Mouse (Mus musculus) myocyte (in vitro differentiated cells): ENCODE results near the gene Gm29866. TPM values are rescaled to one million over a fixed set of nuclear protein-coding genes. Genes with fewer than 3 reads are reported as not detected.
"Not testable (repeated sequence)": the region's sequence is repeated elsewhere in the genome, so short reads cannot be mapped to it uniquely, and the experiment has no call there.

Experiments
- H3K27me3 ChIP-seq: one replicate; pipeline ENCODE4 v1.6.1; 2011; ENCODE audit not compliant: control insufficient read depth, insufficient read depth, insufficient read length
- H3K36me3 ChIP-seq: one replicate; pipeline ENCODE4 v1.6.1; 2011; ENCODE audit not compliant: control insufficient read depth, insufficient read depth
- H3K4me2 ChIP-seq: one replicate; pipeline ENCODE4 v1.6.1; 2011; ENCODE audit warnings: low read depth, control low read depth
- H3K4me3 ChIP-seq: one replicate; pipeline ENCODE4 v1.5.1; 2011; ENCODE audit warnings: mild to moderate bottlenecking, control low read depth, moderate library complexity
- H3K79me2 ChIP-seq: one replicate; pipeline ENCODE4 v1.6.1; 2011; ENCODE audit not compliant: control insufficient read depth, insufficient read depth
- H3ac ChIP-seq: one replicate; pipeline ENCODE4 v1.6.1; 2011; ENCODE audit not compliant: control insufficient read depth, insufficient read length
- polyA plus RNA-seq: library from polyadenylated mRNA; unstranded; fragments of >200 nt; fragmentation: generic; extraction: Trizol; gene quantifications from one replicate; pipeline ENCODE4 v1.2.1, GENCODE M21; 2012; ENCODE audit warnings: missing spikeins

The Gm29866 gene
- not detected for polyA plus RNA-seq

DNA sequence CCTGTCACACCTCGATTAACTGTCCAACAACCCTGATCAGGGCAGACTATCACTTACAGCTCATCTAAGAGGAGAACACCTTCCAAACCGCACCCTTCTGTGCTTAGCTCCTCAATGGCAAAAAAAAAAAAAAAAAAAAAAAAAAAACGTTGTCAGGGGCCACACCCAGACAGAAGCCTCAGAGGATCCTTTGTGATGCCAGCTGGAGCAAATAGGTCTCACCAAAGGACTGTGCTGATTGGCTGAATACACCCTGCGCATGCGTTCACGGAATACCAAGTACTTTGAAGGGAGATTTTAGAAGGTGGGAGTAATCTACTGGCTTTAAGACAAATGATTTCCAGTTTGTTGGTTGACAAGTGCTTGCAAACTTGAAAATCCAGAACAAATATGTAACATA is at the start of gene Gm29866:
TSS of gene Gm29866 (minus strand) at position 101 of the 400 bp plus-strand sequence.
- H3K27me3 ChIP-seq, H3ac ChIP-seq, H3K4me3 ChIP-seq, H3K79me2 ChIP-seq, H3K4me2 ChIP-seq, H3K36me3 ChIP-seq: not testable (repeated sequence)

Other genes with a start within 250 kb of the Gm29866 start
- gene Gm20909, start 170.9 kb upstream of the Gm29866 start, polyA plus RNA-seq, result not detected
- not detected for gene Gm20865, start 247.9 kb upstream of the Gm29866 start, polyA plus RNA-seq